Mouse (Mus musculus): ENCODE results near the gene Oosp1. TPM values are rescaled to one million over a fixed set of nuclear protein-coding genes. Genes with fewer than 3 reads are reported as not detected.

Gene Oosp1
- not detected for total RNA-seq (2022)

GRCm38 (mm10) chr19:11690839-11691238 is at the start of gene Oosp1:
Oosp1 (minus strand) TSS chr19:11691150.
- no peak for DNase-seq (ENCODE audit: low spot score in 2 of 2)

DNA sequence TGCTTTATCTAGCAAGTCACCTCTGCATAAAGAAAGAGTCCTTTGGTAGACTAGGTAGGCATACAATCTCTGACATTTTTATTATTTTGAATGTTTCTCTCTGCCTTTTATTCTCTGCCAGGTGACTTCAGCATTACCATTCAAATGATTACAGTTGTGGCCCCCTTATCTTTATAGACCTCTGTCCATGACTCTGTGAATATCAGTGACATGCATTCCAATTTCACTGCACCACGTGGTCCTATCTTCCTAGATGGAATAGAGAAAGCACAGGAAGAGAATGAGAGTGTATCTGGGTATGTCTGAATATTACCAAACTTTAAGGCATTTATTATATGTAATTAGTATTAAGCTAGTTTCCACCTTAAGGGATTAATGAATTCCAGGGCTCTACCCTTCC is 45.5 kb upstream of the Oosp1 start:
- DNase-seq (ENCODE audit: low spot score in 2 of 2) = no peak

GRCm38 (mm10) chr19:11730278-11730677 is 39.3 kb upstream of the Oosp1 start:
- DNase-seq (ENCODE audit: low spot score in 2 of 2) = no peak

GRCm38 (mm10) chr19:11727304-11727703 is 36.4 kb upstream of the Oosp1 start:
- no peak for DNase-seq (ENCODE audit: low spot score in 2 of 2)

DNA sequence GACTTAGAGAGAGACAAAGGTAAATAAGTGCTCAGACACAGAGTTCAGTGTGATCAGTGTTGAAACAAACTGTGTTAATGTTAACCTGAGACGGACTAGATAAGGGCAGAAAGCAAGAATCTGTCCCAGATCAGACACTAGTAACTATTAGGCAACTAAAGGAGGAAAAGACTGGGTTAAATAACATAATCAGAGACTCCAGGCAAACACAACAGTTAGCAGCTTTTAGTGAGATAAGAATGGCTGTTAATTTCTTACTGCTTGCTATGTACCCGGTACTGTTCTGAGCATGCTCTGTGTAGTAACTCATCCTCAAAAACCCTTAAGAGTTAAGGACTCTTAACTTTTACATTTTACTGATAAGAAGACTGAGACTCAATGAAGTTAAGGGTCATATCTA is 35.0 kb upstream of the Oosp1 start:
- DNase-seq (ENCODE audit: low spot score in 2 of 2) = no peak

DNA sequence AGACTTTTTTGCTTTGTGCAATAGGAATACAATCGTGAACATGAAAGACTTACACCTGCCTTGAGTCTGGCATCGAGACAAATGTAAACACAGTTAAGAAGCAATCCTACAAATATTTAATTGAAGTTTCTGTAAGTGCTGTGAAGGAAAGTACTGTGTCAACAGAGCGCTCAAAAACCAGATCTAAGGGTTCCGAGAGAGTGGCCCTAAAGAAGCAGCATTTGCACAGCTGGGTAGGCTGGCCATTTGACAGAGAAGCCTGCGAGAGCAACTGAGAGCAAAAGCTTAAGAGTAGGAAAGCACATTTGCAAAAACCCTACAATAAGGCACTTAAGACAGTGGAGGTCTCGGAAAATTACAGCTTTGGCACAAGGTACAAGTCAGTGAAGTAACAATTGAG is 33.3 kb upstream of the Oosp1 start:
- no peak for DNase-seq (ENCODE audit: low spot score in 2 of 2)

DNA sequence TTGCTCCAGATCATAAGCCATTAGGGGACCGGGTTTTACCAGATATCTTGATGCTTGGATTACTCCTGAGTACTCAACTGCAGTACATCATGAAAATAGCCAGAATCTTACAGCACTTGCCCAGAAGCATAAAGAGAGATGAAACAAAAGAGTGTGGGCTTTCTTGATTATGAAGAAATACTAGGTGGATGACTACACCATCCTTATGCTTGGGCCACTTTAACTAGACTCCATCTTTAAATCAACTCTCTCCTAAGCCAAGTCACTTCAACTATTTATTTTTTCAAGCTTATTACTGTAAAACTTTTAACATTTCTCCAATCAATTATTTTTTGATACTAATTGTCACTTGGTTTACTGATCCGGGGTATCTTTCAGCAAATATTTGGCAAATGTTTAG is 32.9 kb upstream of the Oosp1 start:
- no peak for DNase-seq (ENCODE audit: low spot score in 2 of 2)

DNA sequence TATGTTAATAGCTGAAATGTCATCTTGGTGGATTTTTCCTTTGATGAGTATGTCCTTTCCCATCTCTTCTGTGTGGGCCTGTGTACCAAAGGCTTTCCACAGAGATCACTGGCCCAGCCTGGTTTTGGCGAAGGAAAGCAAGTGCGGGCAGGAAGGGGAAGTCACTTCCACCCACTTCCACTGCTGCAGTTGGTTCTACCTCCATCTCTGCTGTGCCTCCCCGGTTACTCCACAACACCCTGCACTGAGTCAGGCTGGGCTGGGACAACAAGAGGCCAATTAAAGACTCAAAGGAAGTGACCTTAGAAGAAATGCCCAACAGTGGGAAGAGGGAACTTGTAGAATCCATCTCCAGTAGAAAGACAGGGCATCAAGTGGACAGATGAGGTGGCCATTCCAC is 29.1 kb upstream of the Oosp1 start:
- DNase-seq (ENCODE audit: low spot score in 2 of 2) = no peak

- no peak for DNase-seq (ENCODE audit: low spot score in 2 of 2)
Observed at GRCm38 (mm10) chr19:11712451-11712850, 21.5 kb upstream of the Oosp1 start.

DNA sequence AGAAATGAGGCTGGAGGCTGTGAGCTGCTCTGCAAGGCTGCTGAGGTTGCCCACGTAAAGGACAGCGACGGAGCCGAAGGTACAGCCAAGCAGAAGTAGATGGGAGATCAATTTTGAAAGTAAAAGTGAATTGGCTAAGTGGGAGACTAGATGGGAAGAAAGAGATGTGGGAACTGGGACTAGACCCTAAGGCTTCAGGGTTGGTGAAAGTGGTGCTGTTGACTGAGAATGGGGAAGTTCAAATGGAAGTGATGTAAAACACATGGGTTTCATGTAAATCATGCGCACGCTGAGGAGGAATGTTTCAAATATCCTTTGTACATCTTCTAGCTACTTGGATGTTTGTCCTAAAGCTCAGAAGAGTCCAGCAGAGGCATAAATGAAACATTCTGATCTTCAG is 7.4 kb upstream of the Oosp1 start:
- no peak for DNase-seq (ENCODE audit: low spot score in 2 of 2)

GRCm38 (mm10) chr19:11696755-11697154 is 5.8 kb upstream of the Oosp1 start, which contains the start of gene Oosp3:
Oosp3 (plus strand) TSS chr19:11697055.
- no peak for DNase-seq (ENCODE audit: low spot score in 2 of 2)

GRCm38 (mm10) chr19:11691454-11691853 is 504 bp upstream of the Oosp1 start:
- DNase-seq (ENCODE audit: low spot score in 2 of 2) = no peak

DNA sequence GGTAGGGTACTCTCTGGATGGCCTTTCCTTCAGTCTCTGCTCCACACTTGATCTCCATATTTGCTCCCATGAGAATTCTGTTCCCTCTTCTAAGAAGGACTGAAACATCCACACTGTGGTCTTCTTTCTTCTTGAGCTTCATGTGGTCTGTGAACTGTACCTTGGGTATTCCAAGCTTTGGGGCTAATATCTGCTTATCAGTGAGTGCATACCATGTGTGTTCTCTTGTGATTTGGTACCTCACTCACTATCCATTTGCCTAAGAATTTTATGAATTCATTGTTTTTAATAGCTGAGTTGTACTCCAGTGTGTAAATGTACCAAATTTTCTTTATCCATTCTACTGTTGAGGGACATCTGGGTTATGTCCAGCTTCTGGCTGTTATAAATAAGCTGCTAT is 29.4 kb downstream of the Oosp1 start:
- no peak for DNase-seq (ENCODE audit: low spot score in 2 of 2)

DNA sequence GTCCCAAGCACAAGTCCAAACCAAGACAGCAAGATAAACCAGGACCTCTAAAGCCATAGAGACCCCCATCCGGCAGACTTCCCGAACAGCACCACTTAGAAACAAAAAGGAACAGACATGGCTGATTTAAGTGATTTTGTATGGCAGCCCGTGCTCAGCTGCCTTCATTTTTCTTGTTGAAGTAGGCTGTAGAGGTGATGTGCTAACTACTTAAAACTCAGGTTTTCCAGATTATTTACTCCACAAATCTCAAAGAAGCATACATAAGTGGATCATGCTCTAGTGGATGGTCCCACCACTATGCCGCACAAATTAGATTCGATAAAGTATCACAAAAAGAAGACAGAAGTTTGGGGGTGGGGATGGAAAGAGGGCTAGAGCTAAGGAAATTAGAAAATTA is 30.5 kb downstream of the Oosp1 start, which contains the start of gene Oosp2:
Gene Oosp2, minus strand, starts transcription at position 101 of the 400 bp plus-strand sequence.
- DNase-seq (ENCODE audit: low spot score in 2 of 2) = no peak

GRCm38 (mm10) chr19:11659142-11659541 is 31.8 kb downstream of the Oosp1 start:
- no peak for DNase-seq (ENCODE audit: low spot score in 2 of 2)

DNA sequence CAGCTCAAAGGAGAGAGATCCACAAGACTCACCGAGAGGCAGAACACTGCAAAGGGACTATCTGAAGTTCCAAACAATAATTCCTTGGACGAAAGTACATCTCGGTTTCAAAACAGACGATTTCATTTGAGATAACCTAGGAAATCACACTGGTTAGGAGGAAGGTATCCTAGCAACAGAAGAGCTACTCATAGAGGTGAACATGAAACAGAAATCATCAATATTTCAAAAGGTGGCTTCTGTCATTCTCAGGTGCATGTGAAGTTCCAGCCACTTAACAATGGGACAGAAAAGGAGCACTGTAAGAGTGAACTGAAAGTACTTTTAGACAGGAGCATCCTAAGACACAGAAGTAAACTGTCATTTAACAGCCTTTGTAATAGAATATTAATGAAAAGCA is 41.4 kb downstream of the Oosp1 start:
- DNase-seq (ENCODE audit: low spot score in 2 of 2) = no peak

DNA sequence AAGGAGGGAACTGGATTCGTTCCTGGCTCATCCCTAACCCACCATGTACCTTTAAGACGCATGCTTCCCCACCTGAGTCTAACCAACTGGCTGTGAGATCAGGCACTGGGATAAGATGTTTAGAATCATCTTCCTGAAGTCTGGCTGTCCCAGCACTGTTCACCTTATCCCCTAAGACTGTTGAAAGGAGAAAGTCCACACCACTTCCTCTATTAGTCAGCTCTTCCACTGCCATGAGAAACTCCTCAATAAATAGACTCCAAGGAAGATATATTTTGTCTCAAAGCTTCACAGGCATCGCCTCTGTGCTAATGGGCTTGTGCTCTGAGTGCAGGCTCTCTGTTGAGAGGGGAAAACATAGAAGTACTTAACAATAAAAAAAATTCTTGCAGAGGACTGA is 44.8 kb downstream of the Oosp1 start:
- DNase-seq (ENCODE audit: low spot score in 2 of 2) = no peak

- DNase-seq (ENCODE audit: low spot score in 2 of 2) = no peak
Observed at GRCm38 (mm10) chr19:11640732-11641131, 50.2 kb downstream of the Oosp1 start, which contains the start of gene Ms4a3. Ms4a3 (minus strand) TSS chr19:11640851.

DNA sequence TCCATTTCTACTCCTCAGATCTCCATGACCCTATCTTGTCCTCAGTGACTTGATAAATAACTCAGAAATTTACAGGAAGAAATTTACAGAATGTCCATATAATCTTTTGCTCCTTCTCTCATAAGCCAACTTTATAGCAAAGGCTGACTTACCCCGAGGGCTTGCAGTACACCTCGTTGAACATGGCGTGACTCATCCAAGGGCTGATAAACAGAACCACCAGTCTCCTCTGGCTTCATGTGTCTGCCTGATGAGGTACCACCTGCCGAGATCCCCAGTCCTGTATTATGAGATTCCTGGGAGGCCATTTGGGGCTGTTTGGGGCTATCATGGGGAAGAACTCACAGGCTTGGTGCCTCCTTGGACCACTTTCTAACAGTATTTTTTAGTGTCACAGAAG is 51.9 kb downstream of the Oosp1 start:
- DNase-seq (ENCODE audit: low spot score in 2 of 2) = no peak

- no peak for DNase-seq (ENCODE audit: low spot score in 2 of 2)
Observed at GRCm38 (mm10) chr19:11635572-11635971, 55.4 kb downstream of the Oosp1 start.

GRCm38 (mm10) chr19:11634330-11634729 is 56.6 kb downstream of the Oosp1 start:
- no peak for DNase-seq (ENCODE audit: low spot score in 2 of 2)

DNA sequence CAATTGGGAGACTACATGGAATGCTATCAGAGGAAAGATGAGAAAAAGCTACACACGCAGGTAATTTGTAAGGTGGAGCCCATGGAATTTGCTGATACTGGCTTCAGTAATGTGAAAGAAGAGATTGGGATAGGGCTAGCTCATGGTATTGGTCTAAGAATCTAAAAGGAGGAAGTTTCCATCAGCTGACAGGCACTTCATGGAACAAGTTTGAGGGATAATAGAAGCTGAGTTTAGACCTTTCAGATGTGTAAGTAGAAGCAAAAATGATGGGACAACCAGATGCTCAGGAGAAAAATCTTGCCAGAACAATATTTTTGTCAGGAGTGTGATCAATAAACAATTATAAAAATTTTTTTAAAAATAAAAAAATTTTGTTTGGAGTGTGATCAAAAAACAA is 57.2 kb downstream of the Oosp1 start:
- DNase-seq (ENCODE audit: low spot score in 2 of 2) = no peak

- DNase-seq (ENCODE audit: low spot score in 2 of 2) = no peak
Observed at GRCm38 (mm10) chr19:11625231-11625630, 65.7 kb downstream of the Oosp1 start.

DNA sequence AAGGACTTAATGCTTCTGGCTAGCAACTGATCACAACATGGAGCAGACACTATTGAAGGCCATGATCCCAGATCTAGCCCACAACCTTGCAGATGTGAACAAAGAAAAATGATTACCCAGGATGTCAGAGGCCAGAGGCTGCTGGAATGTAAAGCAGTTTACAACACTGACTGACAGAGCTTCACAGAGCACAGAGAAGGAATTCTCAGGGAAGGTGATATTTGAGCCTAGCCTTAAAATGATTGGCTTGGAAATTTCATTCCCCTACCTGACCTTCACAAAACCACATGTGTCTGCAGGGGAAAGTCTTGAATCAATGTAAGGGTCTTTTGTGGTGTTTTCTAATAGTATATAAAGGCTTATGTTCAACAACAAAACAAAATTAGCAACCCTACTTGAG is 66.2 kb downstream of the Oosp1 start:
- DNase-seq (ENCODE audit: low spot score in 2 of 2) = no peak

All from left cerebral cortex, adult 8-10 months (tissue).